Mouse (Mus musculus) forebrain, embryonic 15.5 days (tissue): Measurements from ENCODE around the gene Ccl2. TPM values are rescaled to one million over a fixed set of nuclear protein-coding genes. Genes with fewer than 3 reads are reported as not detected.

Experiments used
- ATAC-seq: fragments of 200-750 bp; cut with Nextera tagmentation; replicated peaks from 2 replicates; pipeline ENCODE4 v1.8.0; 2017; ENCODE audit warnings: mild to moderate bottlenecking, moderate TSS enrichment, moderate library complexity
- H3K27ac ChIP-seq: fragments of 300-500 bp; sonication (generic); replicated peaks from 2 replicates; pipeline ENCODE4 v1.5.1; 2015; ENCODE audit warnings: mild to moderate bottlenecking, inconsistent platforms
- H3K27me3 ChIP-seq: fragments of 300-500 bp; sonication (generic); 2 replicates; pipeline ENCODE4 v1.6.1; 2015; ENCODE audit warnings: inconsistent platforms
- H3K36me3 ChIP-seq: fragments of 300-500 bp; sonication (generic); 2 replicates; pipeline ENCODE4 v1.6.1; 2015; ENCODE audit warnings: mild to moderate bottlenecking, inconsistent platforms
- H3K4me1 ChIP-seq: fragments of 300-500 bp; sonication (generic); 2 replicates; pipeline ENCODE4 v1.6.1; 2015; ENCODE audit warnings: inconsistent platforms
- H3K4me2 ChIP-seq: fragments of 300-500 bp; sonication (generic); replicated peaks from 2 replicates; pipeline ENCODE4 v1.6.1; 2015; ENCODE audit warnings: mild to moderate bottlenecking, inconsistent platforms
- H3K4me3 ChIP-seq: fragments of 300-500 bp; sonication (generic); 2 replicates; pipeline ENCODE4 v1.5.1; 2015; ENCODE audit warnings: mild to moderate bottlenecking, inconsistent platforms
- H3K9ac ChIP-seq: fragments of 300-500 bp; sonication (generic); replicated peaks from 2 replicates; pipeline ENCODE4 v1.6.1; 2015; ENCODE audit warnings: mild to moderate bottlenecking, inconsistent platforms
- H3K9me3 ChIP-seq: fragments of 300-500 bp; sonication (generic); 2 replicates; pipeline ENCODE4 v1.6.1; 2016; ENCODE audit warnings: inconsistent platforms
- WGBS: fragments of 180-500 bp; shearing (Covaris S2); methylation state at CpG from one replicate; pipeline ENCODE4 v1.1.7; 2015; ENCODE audit warnings: mixed read lengths; 5-methylcytosine and 5-hydroxymethylcytosine counted together
- polyA plus RNA-seq: library from polyadenylated mRNA; unstranded; fragments of >200 nt; fragmentation: Nextera tagmentation; extraction: Ambion mirVana; gene quantifications from 2 replicates; pipeline ENCODE4 v1.2.1, GENCODE M21; 2015

Gene Ccl2
- polyA plus RNA-seq, 1 experiment from 2014 or later, result 0.65 TPM

DNA sequence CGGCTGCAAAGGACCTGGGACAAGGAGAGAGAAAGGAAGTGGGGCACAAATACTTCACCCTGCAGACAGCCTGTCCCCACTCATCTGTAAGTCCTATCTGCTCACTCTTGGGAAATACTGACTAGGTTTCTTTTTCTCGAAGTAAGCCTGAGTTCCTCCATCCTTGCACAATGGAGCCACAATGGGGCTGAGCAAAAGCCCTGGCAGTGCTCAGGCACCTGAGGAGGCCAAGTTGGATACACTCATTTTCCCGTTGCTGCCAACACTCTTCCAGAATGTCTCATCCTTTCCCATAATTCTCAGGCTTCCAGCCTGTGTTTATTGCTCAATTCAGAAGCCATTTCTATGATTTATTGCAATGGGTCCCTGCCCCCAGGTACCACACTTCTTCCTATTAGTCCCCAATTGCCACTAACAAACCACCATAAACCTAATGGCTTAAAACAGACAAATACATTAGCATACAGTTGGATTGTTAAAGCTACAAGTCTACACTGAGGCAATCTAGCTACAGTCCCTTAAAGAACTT lies 3.8 kb downstream of the Ccl2 start:
- no peak for ATAC-seq
- Histone ChIP-seq H3K36me3 (no peaks in the 10 kb centered on the region), H3K27ac (no peak overlapping the region), H3K4me2 (no peak overlapping the region), H3K27me3 (no peaks in the 10 kb centered on the region), H3K9ac (no peak overlapping the region), H3K9me3 (no peaks in the 10 kb centered on the region), H3K4me1 (peaks cover 10% of the 10 kb centered on the region), H3K4me3 (no peak overlapping the region)
- 73% methylated on average over 3 of the region's 3 CpGs for WGBS

DNA sequence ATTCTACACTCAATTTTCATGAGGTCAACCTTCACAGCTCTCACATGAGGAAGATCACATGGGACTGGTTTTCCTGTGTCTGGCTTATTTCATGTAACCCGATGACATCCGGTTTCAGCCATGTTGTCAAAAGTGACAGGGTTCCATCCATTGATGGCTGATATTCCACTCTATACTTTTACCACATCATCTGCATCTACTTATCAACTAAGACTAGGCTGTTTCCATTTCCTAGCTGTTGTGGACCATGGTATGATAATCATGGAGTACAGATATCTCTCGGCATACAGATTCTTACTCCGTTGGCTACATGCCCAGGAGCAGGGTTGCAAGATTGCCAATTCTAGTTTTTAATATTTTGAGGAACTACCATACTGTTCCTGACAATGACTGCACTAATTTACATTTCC lies 6.3 kb downstream of the Ccl2 start:
- Histone ChIP-seq H3K4me2 (no peak overlapping the region), H3K36me3 (no peaks in the 10 kb centered on the region), H3K4me1 (no peaks in the 10 kb centered on the region), H3K4me3 (no peak overlapping the region), H3K9ac (no peak overlapping the region), H3K27me3 (no peaks in the 10 kb centered on the region), H3K9me3 (no peaks in the 10 kb centered on the region), H3K27ac (no peak overlapping the region)
- no peak for ATAC-seq
- WGBS, result 82% methylated on average over 4 of the region's 4 CpGs

GRCm38 (mm10) chr11:82045471-82045870 lies 10.1 kb downstream of the Ccl2 start, which contains the start of gene Ccl7:
Gene Ccl7 (plus strand): TSS chr11:82045712.
- Histone ChIP-seq H3K36me3 (no peaks in the 10 kb centered on the region), H3K27me3 (no peaks in the 10 kb centered on the region), H3K4me1 (no peaks in the 10 kb centered on the region), H3K9me3 (no peaks in the 10 kb centered on the region), H3K4me3 (no peak within 1 kb of the TSS), H3K4me2 (no peak within 1 kb of the TSS), H3K27ac (no peak within 1 kb of the TSS), H3K9ac (no peak within 1 kb of the TSS)
- WGBS, result 57% methylated on average over 3 of the region's 3 CpGs
- ATAC-seq, result no peak

GRCm38 (mm10) chr11:82047746-82048415 lies 12.5 kb downstream of the Ccl2 start:
- H3K4me2 ChIP-seq, result no peak overlapping the region
- ATAC-seq, result no peak
- H3K27me3 ChIP-seq, result no peaks in the 10 kb centered on the region
- no peaks in the 10 kb centered on the region for H3K36me3 ChIP-seq
- no peaks in the 10 kb centered on the region for H3K4me1 ChIP-seq
- no peaks in the 10 kb centered on the region for H3K9me3 ChIP-seq
- 52% methylated on average over 6 of the region's 6 CpGs for WGBS
- H3K27ac ChIP-seq, result no peak overlapping the region
- H3K4me3 ChIP-seq, result no peak overlapping the region
- no peak overlapping the region for H3K9ac ChIP-seq

- no peak for ATAC-seq
- no peak overlapping the region for H3K4me2 ChIP-seq
- no peaks in the 10 kb centered on the region for H3K4me1 ChIP-seq
- H3K9ac ChIP-seq, result no peak overlapping the region
- no peaks in the 10 kb centered on the region for H3K9me3 ChIP-seq
- H3K4me3 ChIP-seq, result no peak overlapping the region
- no peaks in the 10 kb centered on the region for H3K36me3 ChIP-seq
- H3K27ac ChIP-seq, result no peak overlapping the region
- WGBS, result 92% methylated on average over 7 of the region's 7 CpGs
- H3K27me3 ChIP-seq, result no peaks in the 10 kb centered on the region
Measured at GRCm38 (mm10) chr11:82053849-82054248, 18.5 kb downstream of the Ccl2 start.

DNA sequence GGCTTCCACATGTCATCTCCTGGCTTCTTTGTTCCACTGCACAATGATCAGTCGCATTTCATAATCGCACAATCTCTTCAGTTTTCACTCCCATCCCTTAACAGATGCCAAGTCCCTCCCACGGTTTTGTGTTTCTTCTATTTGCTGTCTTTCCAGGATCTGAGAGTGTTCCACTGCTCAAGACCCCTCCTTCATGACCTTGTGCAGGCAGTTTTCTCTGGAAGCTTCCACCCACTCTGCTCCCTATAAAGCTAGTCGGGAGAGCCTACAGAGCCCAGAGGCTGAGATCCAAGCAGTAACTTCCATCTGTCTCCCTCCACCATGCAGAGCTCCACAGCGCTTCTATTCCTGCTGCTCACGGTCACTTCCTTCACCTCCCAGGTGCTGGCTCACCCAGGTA lies 22.3 kb downstream of the Ccl2 start, which contains the start of gene Ccl11:
Gene Ccl11, plus strand, starts transcription at position 178 of the 400 bp plus-strand sequence.
- Histone ChIP-seq H3K4me1 (no peaks in the 10 kb centered on the region), H3K9me3 (no peaks in the 10 kb centered on the region), H3K9ac (no peak within 1 kb of the TSS), H3K4me3 (no peak within 1 kb of the TSS), H3K27ac (no peak within 1 kb of the TSS), H3K4me2 (no peak within 1 kb of the TSS), H3K36me3 (no peaks in the 10 kb centered on the region), H3K27me3 (no peaks in the 10 kb centered on the region)
- WGBS, result 81% methylated on average over 6 of the region's 6 CpGs
- ATAC-seq, result no peak

DNA sequence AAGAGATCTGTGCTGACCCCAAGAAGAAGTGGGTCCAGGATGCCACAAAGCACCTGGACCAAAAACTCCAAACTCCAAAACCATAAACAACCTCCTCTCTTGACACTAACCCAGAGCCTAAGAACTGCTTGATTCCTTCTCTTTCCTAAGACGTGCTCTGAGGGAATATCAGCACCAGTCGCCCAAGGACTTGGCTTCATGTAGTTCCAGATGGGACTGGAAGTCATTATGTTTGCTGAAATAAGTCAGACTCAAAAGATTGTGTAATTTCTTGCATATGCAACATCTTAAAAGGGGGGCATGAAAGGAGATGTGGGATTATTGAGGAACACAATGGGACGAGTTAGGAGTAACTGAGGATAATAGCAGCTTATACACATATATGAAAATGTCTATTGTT lies 26.9 kb downstream of the Ccl2 start:
- ATAC-seq, result no peak
- no peaks in the 10 kb centered on the region for H3K36me3 ChIP-seq

GRCm38 (mm10) chr11:82063454-82063853 lies 28.1 kb downstream of the Ccl2 start:
- Histone ChIP-seq H3K4me2 (no peak overlapping the region), H3K27ac (no peak overlapping the region), H3K4me1 (no peaks in the 10 kb centered on the region), H3K27me3 (no peaks in the 10 kb centered on the region), H3K4me3 (no peak overlapping the region), H3K36me3 (no peaks in the 10 kb centered on the region), H3K9me3 (no peaks in the 10 kb centered on the region), H3K9ac (no peak overlapping the region)
- 81% methylated on average over 2 of the region's 2 CpGs for WGBS
- no peak for ATAC-seq

More for the DNA sequence above, 26.9 kb downstream of the Ccl2 start:
- Histone ChIP-seq H3K4me1 (no peaks in the 10 kb centered on the region), H3K4me2 (no peak overlapping the region), H3K4me3 (no peak overlapping the region), H3K9me3 (no peaks in the 10 kb centered on the region), H3K27me3 (no peaks in the 10 kb centered on the region), H3K9ac (no peak overlapping the region), H3K27ac (no peak overlapping the region)
- WGBS, result 76% methylated on average over 3 of the region's 3 CpGs

DNA sequence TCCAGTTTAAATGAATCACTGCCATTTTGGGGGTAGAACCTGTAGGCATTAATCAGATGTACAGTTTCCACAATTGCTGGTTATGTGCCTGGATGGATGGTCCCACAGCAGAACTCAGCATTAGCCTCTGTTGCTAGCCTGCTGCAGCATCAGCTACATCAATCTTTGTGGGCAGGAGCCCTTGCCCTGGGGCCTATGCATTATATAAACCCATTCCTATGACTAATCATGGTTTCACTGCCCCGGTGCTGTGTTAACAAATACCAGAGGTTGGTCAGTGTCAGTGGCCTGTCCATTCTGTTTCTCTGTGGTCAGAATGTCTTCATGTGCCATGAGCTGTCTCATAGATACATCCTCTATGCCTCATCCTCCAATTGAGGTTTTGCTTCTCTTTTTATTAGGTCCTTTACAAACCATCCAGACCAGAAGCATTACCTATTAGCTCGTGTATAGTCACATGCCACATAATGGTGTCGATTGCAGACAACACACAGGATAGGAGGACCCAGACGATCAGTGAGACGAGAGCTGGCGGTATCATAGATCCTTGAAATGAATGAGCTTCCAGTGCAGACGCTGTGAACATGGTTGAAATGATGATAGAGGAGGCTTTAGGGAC lies 31.7 kb downstream of the Ccl2 start:
- no peaks in the 10 kb centered on the region for H3K9me3 ChIP-seq
- WGBS, result 81% methylated on average over 7 of the region's 7 CpGs
- H3K4me2 ChIP-seq, result no peak overlapping the region
- H3K27ac ChIP-seq, result no peak overlapping the region
- ATAC-seq, result no peak
- no peak overlapping the region for H3K9ac ChIP-seq
- no peak overlapping the region for H3K4me3 ChIP-seq
- H3K4me1 ChIP-seq, result no peaks in the 10 kb centered on the region
- no peaks in the 10 kb centered on the region for H3K27me3 ChIP-seq
- H3K36me3 ChIP-seq, result no peaks in the 10 kb centered on the region

DNA sequence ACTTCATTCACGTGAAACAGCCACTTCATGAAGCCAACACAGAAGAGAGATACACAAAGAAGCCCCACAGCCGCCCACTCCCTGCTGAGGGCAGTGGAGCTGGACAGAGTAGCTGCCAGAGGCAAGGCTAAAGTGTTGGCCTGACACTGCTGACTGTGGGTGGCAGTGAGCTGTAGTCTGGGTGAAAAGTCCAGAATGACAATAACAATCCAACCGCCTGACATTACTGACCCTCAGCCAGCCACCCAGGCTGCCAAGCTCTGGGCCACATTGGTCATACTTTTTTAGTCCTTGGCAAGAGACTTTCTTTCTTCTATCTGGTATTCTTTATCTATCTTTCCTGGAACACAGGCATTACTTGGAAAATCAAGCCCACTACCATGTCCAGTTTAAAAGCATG lies 35.7 kb downstream of the Ccl2 start:
- H3K4me3 ChIP-seq, result no peak overlapping the region
- 85% methylated on average over 3 of the region's 3 CpGs for WGBS
- no peaks in the 10 kb centered on the region for H3K9me3 ChIP-seq
- H3K4me1 ChIP-seq, result no peaks in the 10 kb centered on the region
- H3K27ac ChIP-seq, result no peak overlapping the region
- no peak overlapping the region for H3K9ac ChIP-seq
- no peak overlapping the region for H3K4me2 ChIP-seq
- H3K36me3 ChIP-seq, result no peaks in the 10 kb centered on the region
- ATAC-seq, result no peak
- H3K27me3 ChIP-seq, result no peaks in the 10 kb centered on the region

GRCm38 (mm10) chr11:82072374-82072773 lies 37.0 kb downstream of the Ccl2 start:
- Histone ChIP-seq H3K27me3 (no peaks in the 10 kb centered on the region), H3K9me3 (no peaks in the 10 kb centered on the region), H3K27ac (no peak overlapping the region), H3K4me3 (no peak overlapping the region), H3K4me2 (no peak overlapping the region), H3K9ac (no peak overlapping the region), H3K4me1 (no peaks in the 10 kb centered on the region), H3K36me3 (no peaks in the 10 kb centered on the region)
- WGBS, result 89% methylated on average over 1 of the region's 1 CpGs
- no peak for ATAC-seq

- H3K27me3 ChIP-seq, result no peaks in the 10 kb centered on the region
- no peak for ATAC-seq
- 82% methylated on average over 3 of the region's 3 CpGs for WGBS
- no peak overlapping the region for H3K4me2 ChIP-seq
- no peak overlapping the region for H3K27ac ChIP-seq
- no peak overlapping the region for H3K9ac ChIP-seq
- no peaks in the 10 kb centered on the region for H3K9me3 ChIP-seq
- no peaks in the 10 kb centered on the region for H3K36me3 ChIP-seq
- H3K4me1 ChIP-seq, result no peaks in the 10 kb centered on the region
- no peak overlapping the region for H3K4me3 ChIP-seq
Measured at GRCm38 (mm10) chr11:82072984-82073383, 37.6 kb downstream of the Ccl2 start.
